Mouse (Mus musculus) heart, embryonic 14.5 days (tissue): Measurements from ENCODE around the gene Ctnnd2. TPM values are rescaled to one million over a fixed set of nuclear protein-coding genes. Genes with fewer than 3 reads are reported as not detected.

Source experiments
- ATAC-seq: fragments of 200-750 bp; cut with Nextera tagmentation; 2 replicates; pipeline ENCODE4 v1.8.0; 2017; ENCODE audit warnings: low read depth, moderate TSS enrichment; ENCODE audit not compliant: insufficient number of reproducible peaks, insufficient read depth, low FRiP score
- H3K27ac ChIP-seq, 2 experiments: fragments of 200-500 bp in 1 of 2; fragments of 300-500 bp in 1 of 2; sonication (generic) in 1 of 2; replicated peaks in 1 of 2; 2 replicates each; pipeline ENCODE4 v1.5.1; 2012 to 2014; ENCODE audit warnings: low read depth in 2 of 2, low read length in 2 of 2, control low read depth in 1 of 2, mild to moderate bottlenecking in 1 of 2, mixed read lengths in 1 of 2; ENCODE audit not compliant: control insufficient read depth in 1 of 2, insufficient read depth in 1 of 2
- H3K27me3 ChIP-seq: fragments of 300-500 bp; sonication (generic); 2 replicates; pipeline ENCODE4 v1.6.1; 2014; ENCODE audit warnings: mild to moderate bottlenecking, low read length, control low read depth; ENCODE audit not compliant: control insufficient read depth, insufficient read depth
- H3K36me3 ChIP-seq: fragments of 300-500 bp; sonication (generic); 2 replicates; pipeline ENCODE4 v1.6.1; 2014; ENCODE audit warnings: mild to moderate bottlenecking, control low read depth, low read length, mixed read lengths; ENCODE audit not compliant: control insufficient read depth, insufficient read depth
- H3K4me1 ChIP-seq, 2 experiments: fragments of 200-500 bp in 1 of 2; fragments of 300-500 bp in 1 of 2; sonication (generic) in 1 of 2; 2 replicates each; pipeline ENCODE4 v1.6.1; 2012 to 2014; ENCODE audit warnings: low read length in 2 of 2, control low read depth in 1 of 2, mixed read lengths in 1 of 2; ENCODE audit not compliant: control insufficient read depth in 2 of 2, insufficient read depth in 2 of 2
- H3K4me2 ChIP-seq: fragments of 300-500 bp; sonication (generic); 2 replicates; pipeline ENCODE4 v1.6.1; 2014; ENCODE audit warnings: mild to moderate bottlenecking, low read length
- H3K4me3 ChIP-seq, 2 experiments: fragments of 200-500 bp in 1 of 2; fragments of 300-500 bp in 1 of 2; sonication (generic) in 1 of 2; 2 replicates each; pipeline ENCODE4 v1.5.1; 2012 to 2014; ENCODE audit warnings: low read length in 2 of 2, mild to moderate bottlenecking in 2 of 2, control low read depth in 1 of 2, low read depth in 1 of 2, moderate library complexity in 1 of 2; ENCODE audit not compliant: control insufficient read depth in 1 of 2, insufficient read depth in 1 of 2
- H3K9ac ChIP-seq: fragments of 300-500 bp; sonication (generic); 2 replicates; pipeline ENCODE4 v1.6.1; 2014; ENCODE audit warnings: mild to moderate bottlenecking, low read length
- H3K9me3 ChIP-seq: fragments of 300-500 bp; sonication (generic); 2 replicates; pipeline ENCODE4 v1.6.1; 2016; ENCODE audit warnings: low read length, control low read depth; ENCODE audit not compliant: control insufficient read depth
- WGBS: fragments of 180-500 bp; shearing (Covaris S2); extraction: QIAGEN DNeasy Blood & Tissue Kit; methylation state at CpG from one replicate; pipeline ENCODE4 v1.1.7; 2014; 5-methylcytosine and 5-hydroxymethylcytosine counted together
- polyA plus RNA-seq: library from polyadenylated mRNA; unstranded; fragments of >200 nt; fragmentation: Nextera tagmentation; extraction: Ambion mirVana; gene quantifications from 2 replicates; pipeline ENCODE4 v1.2.1, GENCODE M21; 2014

The Ctnnd2 gene
- polyA plus RNA-seq, 1 experiment from 2014 or later = 0.61 TPM

DNA sequence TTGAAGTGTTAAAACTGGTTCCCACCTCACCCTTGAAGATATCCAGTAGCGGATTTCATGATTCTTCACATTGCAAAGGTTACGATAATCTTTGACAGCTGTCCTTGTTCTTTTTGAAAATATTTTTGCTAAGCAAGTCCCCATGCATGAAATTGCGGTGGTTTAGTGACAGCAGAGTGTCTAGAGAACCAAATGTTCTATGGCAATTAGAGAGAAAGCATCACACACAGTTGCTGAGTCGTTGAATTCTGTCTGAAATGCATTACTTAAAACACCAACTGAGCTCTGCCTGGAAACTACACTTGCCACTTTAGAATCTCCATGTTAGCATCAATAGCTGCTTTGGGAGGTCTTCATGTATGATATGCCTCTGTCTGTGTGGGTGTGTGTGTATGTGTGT, 375.9 kb downstream of the Ctnnd2 start:
- WGBS = 84% methylated on average over 4 of the region's 4 CpGs

DNA sequence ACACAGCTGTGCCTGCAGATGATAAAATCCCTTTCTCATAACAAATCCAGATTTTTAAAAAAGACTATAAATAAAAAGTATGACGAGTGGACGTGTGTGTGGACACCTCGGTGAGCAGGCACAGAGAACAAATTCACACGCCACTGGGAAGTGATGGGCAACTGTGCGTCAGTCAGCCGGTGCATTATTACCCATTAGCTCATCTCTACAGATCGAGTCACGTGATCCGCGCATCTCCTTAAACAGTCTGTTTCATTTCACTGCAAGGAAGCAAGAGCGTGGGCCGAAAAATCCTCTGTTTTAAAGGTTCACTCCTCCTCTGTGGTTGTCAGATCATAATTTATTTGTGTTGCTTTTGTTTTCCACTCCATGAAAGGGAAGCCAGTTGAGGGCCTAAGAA, 378.6 kb downstream of the Ctnnd2 start:
- Histone ChIP-seq H3K27ac (no peak overlapping the region), H3K9ac (no peak overlapping the region), H3K4me1 (no peaks in the 10 kb centered on the region), H3K4me3 (no peak overlapping the region), H3K4me2 (no peak overlapping the region), H3K36me3 (no peaks in the 10 kb centered on the region), H3K27me3 (no peaks in the 10 kb centered on the region), H3K9me3 (no peaks in the 10 kb centered on the region)
- WGBS = 90% methylated on average over 12 of the region's 12 CpGs
- ATAC-seq = no peak

More for the DNA sequence above, 375.9 kb downstream of the Ctnnd2 start:
- no peaks in the 10 kb centered on the region for H3K4me1 ChIP-seq
- no peaks in the 10 kb centered on the region for H3K9me3 ChIP-seq
- no peak overlapping the region for H3K9ac ChIP-seq
- no peaks in the 10 kb centered on the region for H3K27me3 ChIP-seq
- no peak overlapping the region for H3K4me2 ChIP-seq
- H3K4me3 ChIP-seq = no peak overlapping the region
- H3K36me3 ChIP-seq = no peaks in the 10 kb centered on the region
- ATAC-seq = no peak
- no peak overlapping the region for H3K27ac ChIP-seq

DNA sequence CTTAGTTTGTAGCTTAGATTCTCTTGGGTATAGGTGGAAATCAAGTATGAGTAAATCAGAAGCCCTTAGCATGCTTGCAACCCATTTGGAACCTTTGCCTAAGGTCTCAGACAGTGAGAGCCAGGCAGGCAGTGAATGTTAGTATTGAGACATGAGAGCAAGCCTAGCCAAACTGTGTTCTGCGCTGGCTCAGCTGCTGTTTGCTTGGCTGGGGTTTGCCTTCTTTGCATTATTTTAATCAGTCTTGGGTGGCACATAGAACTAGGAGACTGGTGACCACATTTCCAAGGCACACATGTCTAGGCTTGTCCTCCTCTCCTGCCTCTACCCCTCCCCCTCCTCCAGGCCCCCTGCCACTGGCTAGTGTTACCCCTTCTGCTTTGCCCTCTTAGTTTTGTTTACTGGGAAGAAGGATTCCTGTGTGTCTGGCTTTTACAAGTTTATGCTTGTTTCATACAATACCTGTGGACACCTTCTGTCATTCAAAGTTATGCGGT, 381.6 kb downstream of the Ctnnd2 start:
- ATAC-seq = no peak
- no peaks in the 10 kb centered on the region for H3K9me3 ChIP-seq
- no peaks in the 10 kb centered on the region for H3K36me3 ChIP-seq
- H3K4me1 ChIP-seq = no peaks in the 10 kb centered on the region
- H3K4me2 ChIP-seq = no peak overlapping the region
- no peak overlapping the region for H3K27ac ChIP-seq
- no peak overlapping the region for H3K4me3 ChIP-seq
- H3K9ac ChIP-seq = no peak overlapping the region
- 93% methylated on average over 2 of the region's 2 CpGs for WGBS
- no peaks in the 10 kb centered on the region for H3K27me3 ChIP-seq

DNA sequence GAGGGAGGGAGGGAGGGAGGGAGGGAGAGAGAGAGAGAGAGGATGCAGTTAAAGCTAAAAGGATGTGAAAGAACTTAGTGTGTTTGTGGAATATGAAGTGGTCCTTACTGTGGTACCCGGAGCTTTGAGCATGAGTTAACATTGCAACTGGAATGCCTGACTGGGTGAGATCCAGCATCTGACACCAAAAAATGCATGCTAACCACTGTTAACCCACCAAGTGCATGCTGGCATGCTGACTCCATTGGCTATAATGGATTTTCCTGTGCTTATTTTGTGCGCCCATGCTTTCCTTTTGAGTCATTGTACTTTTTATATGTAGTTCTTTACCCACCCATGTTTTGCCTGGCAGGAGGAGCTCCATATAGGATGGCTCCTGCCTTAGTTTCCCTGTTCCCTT, 383.4 kb downstream of the Ctnnd2 start:
- no peaks in the 10 kb centered on the region for H3K4me1 ChIP-seq
- 83% methylated on average over 2 of the region's 2 CpGs for WGBS
- H3K27ac ChIP-seq = no peak overlapping the region
- H3K9me3 ChIP-seq = no peaks in the 10 kb centered on the region
- H3K4me3 ChIP-seq = no peak overlapping the region
- H3K36me3 ChIP-seq = no peaks in the 10 kb centered on the region
- no peak for ATAC-seq
- no peak overlapping the region for H3K9ac ChIP-seq
- no peak overlapping the region for H3K4me2 ChIP-seq
- H3K27me3 ChIP-seq = no peaks in the 10 kb centered on the region

DNA sequence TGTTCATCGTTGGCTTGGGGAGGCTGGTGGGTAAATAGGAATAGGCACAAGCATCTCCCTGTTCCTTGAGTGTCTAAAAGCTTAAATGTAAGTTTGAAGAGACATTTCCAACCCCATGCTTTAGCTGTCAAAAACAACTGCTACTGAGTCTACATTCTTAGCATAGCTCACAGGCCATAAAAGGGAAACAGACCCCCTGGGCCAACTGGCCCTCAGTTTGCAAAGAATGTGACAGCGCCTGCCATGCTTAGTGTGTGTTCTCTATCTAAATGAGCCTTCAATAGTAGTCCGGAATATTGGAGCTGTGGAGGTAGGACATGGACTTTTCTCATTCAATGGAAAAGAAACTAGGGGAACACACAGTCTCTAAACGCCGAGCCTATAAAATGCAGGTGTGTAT, 390.0 kb downstream of the Ctnnd2 start:
- Histone ChIP-seq H3K36me3 (no peaks in the 10 kb centered on the region), H3K9ac (no peak overlapping the region), H3K27ac (no peak overlapping the region), H3K27me3 (no peaks in the 10 kb centered on the region), H3K4me2 (no peak overlapping the region), H3K9me3 (no peaks in the 10 kb centered on the region), H3K4me3 (no peak overlapping the region), H3K4me1 (peaks cover 0 to 6% of the 10 kb centered on the region in 2 experiments; a peak in 2 of 4 replicates)
- WGBS = 63% methylated on average over 5 of the region's 5 CpGs
- no peak for ATAC-seq

DNA sequence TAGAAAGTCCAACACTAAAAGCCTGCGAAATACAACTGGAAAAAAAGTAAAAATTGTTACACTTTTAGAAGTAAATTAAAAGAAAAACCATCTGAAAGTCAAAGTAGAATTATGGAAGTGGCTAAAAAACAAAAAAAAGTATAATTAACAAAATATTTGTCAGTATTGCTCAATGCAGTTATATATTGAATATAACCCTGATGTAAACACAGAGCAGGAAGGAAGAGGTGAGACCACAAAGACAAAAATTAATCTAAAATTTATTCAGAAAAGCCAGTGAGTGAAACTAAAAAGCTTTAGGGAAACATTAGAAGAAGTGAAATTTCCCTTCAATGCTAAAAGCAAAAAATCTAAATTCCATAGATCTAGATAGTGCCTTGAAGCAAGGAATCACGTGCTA, 392.2 kb downstream of the Ctnnd2 start:
- 74% methylated on average over 2 of the region's 2 CpGs for WGBS
- no peak for ATAC-seq

DNA sequence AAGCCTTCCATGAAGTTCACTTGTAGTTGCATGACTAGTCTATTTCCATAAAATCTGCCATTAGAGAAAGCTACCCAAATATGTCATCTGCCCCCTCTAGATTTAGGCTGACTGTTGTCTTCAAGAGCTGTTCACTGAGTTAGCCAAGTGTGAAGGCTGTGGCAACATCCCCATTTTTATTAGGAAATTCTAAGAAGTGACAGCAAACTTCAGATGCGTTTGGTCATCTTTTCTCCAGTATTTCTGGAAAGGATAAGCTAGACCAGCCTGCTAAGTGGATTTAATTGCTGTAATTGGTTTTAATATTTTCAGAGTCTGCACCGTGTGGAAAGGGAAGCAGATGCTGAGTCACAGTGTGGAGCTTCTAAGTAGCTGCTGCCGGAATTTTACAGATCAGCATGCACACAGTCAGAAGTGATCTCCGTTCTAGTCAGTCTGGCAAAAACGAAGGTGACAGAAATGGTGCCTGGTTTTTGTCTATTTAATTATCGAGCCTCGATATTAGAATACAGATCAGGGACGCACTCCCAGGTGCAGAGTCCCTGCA, 397.9 kb downstream of the Ctnnd2 start:
- Histone ChIP-seq H3K4me1 (no peaks in the 10 kb centered on the region), H3K36me3 (no peaks in the 10 kb centered on the region), H3K9me3 (no peaks in the 10 kb centered on the region), H3K27me3 (no peaks in the 10 kb centered on the region), H3K9ac (no peak overlapping the region), H3K4me3 (no peak overlapping the region), H3K27ac (no peak overlapping the region), H3K4me2 (no peak overlapping the region)
- 70% methylated on average over 8 of the region's 8 CpGs for WGBS
- ATAC-seq = no peak

More for the DNA sequence above, 392.2 kb downstream of the Ctnnd2 start:
- H3K4me1 ChIP-seq = peaks cover 0 to 6% of the 10 kb centered on the region in 2 experiments; a peak in 2 of 4 replicates
- H3K4me2 ChIP-seq = no peak overlapping the region
- no peaks in the 10 kb centered on the region for H3K27me3 ChIP-seq
- no peaks in the 10 kb centered on the region for H3K36me3 ChIP-seq
- no peak overlapping the region for H3K27ac ChIP-seq
- no peak overlapping the region for H3K9ac ChIP-seq
- no peaks in the 10 kb centered on the region for H3K9me3 ChIP-seq
- H3K4me3 ChIP-seq = no peak overlapping the region

DNA sequence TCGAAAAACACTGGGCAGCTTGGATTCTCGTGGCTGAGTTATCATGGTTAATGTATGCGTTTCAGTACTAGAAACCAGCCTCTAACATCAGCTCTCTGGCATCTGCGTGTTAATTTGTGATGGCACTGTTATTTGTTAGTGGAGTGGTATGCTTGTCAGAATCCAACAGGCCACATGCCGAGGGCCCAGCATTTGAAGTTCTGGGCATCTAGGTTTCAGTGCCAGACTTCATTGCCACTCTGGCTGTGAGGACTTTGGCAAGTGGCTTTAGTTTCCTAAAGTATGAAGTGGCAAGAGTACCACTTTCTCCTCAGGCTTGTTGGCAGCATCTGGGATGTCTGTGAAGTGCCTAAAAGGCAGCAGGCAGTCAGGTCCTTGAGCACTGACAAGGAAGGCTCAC, 415.1 kb downstream of the Ctnnd2 start:
- H3K9me3 ChIP-seq = no peaks in the 10 kb centered on the region
- H3K4me3 ChIP-seq = no peak overlapping the region
- 76% methylated on average over 5 of the region's 5 CpGs for WGBS
- no peak overlapping the region for H3K27ac ChIP-seq
- H3K27me3 ChIP-seq = no peaks in the 10 kb centered on the region
- ATAC-seq = no peak
- H3K4me2 ChIP-seq = no peak overlapping the region
- H3K36me3 ChIP-seq = no peaks in the 10 kb centered on the region
- no peak overlapping the region for H3K9ac ChIP-seq
- no peaks in the 10 kb centered on the region for H3K4me1 ChIP-seq
